Mouse (Mus musculus) ovary, adult 10 weeks (tissue): ENCODE data around the gene Fam219a. TPM values are rescaled to one million over a fixed set of nuclear protein-coding genes. Genes with fewer than 3 reads are reported as not detected.

Experiments
- polyA plus RNA-seq: library from polyadenylated mRNA; stranded (reverse); fragments of 350-450 nt; fragmentation: Illumina TruSeq; extraction: RNeasy Lipid Tissue Mini Kit (QIAGEN cat#74804); gene quantifications from one replicate; pipeline ENCODE4 v1.2.3, GENCODE M21; 2014

Fam219a gene
- polyA plus RNA-seq, result 1.6 TPM

DNA sequence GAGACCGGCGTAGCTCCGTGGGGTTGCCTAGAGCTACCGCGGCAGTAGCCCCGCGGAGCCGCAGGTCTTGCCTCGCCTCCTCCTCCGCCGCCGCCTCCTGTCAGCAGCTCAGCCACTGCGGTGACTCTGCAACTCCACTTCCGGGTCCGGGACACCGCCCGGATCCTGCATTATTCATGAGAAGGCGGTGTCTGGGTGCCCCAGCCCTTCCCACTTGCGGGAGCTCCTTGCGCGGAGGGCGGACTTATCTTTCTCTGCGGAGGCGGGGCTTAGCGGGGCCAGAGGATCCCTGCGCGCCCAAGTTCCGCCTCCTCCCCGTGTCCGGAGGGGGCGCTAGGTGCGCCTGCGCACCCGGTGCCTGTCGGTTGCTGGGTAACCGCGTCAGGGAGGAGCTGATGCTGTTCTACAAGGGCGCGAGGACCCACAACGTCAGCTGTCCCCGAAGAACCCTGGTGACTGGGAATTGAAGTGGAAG, at the start of gene Fam219a, which contains the start of gene Dnaic1:
Fam219a (minus strand) TSS at position 128 of the 475 bp plus-strand sequence.
Dnaic1 (plus strand) TSS at position 365 of the 475 bp plus-strand sequence.

GRCm38 (mm10) chr4:41517233-41517632, 52.1 kb downstream of the Fam219a start, which contains the start of gene 1110017D15Rik:
Gene 1110017D15Rik, minus strand, starts transcription at chr4:41517333.

GRCm38 (mm10) chr4:41502986-41503412, 66.3 kb downstream of the Fam219a start, which contains the start of gene AI464131:
Gene AI464131, minus strand, starts transcription at chr4:41503076.

Other genes with a start within 250 kb of the Fam219a start
- 50.9 TPM for gene Ubap1, start 220.5 kb downstream of the Fam219a start, polyA plus RNA-seq
- gene Kif24, start 104.7 kb downstream of the Fam219a start, polyA plus RNA-seq, result 4.3 TPM
- gene Nudt2, start 104.4 kb downstream of the Fam219a start, polyA plus RNA-seq, result 25.5 TPM
- 2.4 TPM for gene AI464131, start 66.5 kb downstream of the Fam219a start, polyA plus RNA-seq
- gene 1110017D15Rik, start 52.2 kb downstream of the Fam219a start, polyA plus RNA-seq, result 5.9 TPM
- 0.68 TPM for gene Dnaic1, start 237 bp upstream of the Fam219a start, polyA plus RNA-seq
- not detected for gene Enho, start 70.8 kb upstream of the Fam219a start, polyA plus RNA-seq
- 0.71 TPM for gene Cntfr, start 127.6 kb upstream of the Fam219a start, polyA plus RNA-seq
- 15.1 TPM for gene Il11ra1, start 130.5 kb upstream of the Fam219a start, polyA plus RNA-seq
- not detected for gene Rpp25l, start 144.0 kb upstream of the Fam219a start, polyA plus RNA-seq
- gene Dctn3, start 153.6 kb upstream of the Fam219a start, polyA plus RNA-seq, result 23.2 TPM
- not detected for gene Arid3c, start 161.6 kb upstream of the Fam219a start, polyA plus RNA-seq
- 0.40 TPM for gene Galt, start 185.7 kb upstream of the Fam219a start, polyA plus RNA-seq
- gene Sigmar1, start 186.6 kb upstream of the Fam219a start, polyA plus RNA-seq, result 34.3 TPM
- 3.4 TPM for gene Ccl27a, start 204.7 kb upstream of the Fam219a start, polyA plus RNA-seq